Mouse (Mus musculus): ENCODE measurements around the gene Ubl5. TPM values are rescaled to one million over a fixed set of nuclear protein-coding genes. Genes with fewer than 3 reads are reported as not detected.
"Not testable (repeated sequence)": the region's sequence is repeated elsewhere in the genome, so short reads cannot be mapped to it uniquely, and the experiment has no call there.

The Ubl5 gene
- polyA plus RNA-seq, 2 experiments, result 354 to 475 TPM

- Histone ChIP-seq H3K9me3 (ENCODE audit: control insufficient read depth, low read length) (no peaks in the 10 kb centered on the region), H3K36me3 (ENCODE audit: control insufficient read depth, insufficient read depth, low read length) (no peaks in the 10 kb centered on the region), H3K4me2 (replicated peaks; ENCODE audit: low read depth, low read length, severe bottlenecking) (no peak overlapping the region), H3K4me1 (ENCODE audit: control insufficient read depth, insufficient read depth, low read length) (no peaks in the 10 kb centered on the region), H3K4me3 (replicated peaks; ENCODE audit: low read length) (no peak overlapping the region), H3K27me3 (ENCODE audit: control insufficient read depth, insufficient read depth, low read length) (no peaks in the 10 kb centered on the region), H3K9ac (ENCODE audit: low read depth, low read length, severe bottlenecking) (no peak overlapping the region), H3K27ac (replicated peaks; ENCODE audit: low read depth, low read length) (no peak overlapping the region)
- whole genome bisulfite sequencing, result 51% methylated on average over 17 of the region's 17 CpGs
- TF ChIP-seq POLR2A (IDR thresholded peaks at IDR 0.05; ENCODE audit: borderline replicate concordance, extremely low read depth, insufficient read depth, insufficient read length), result no peak
- ATAC-seq (ENCODE audit: low FRiP score, low read depth) (no peak), DNase-seq (ENCODE audit: low spot score) (no peak)
These were observed 42.6 kb downstream of the Ubl5 start for GRCm38 (mm10) chr9:20685081-20685861.

DNA sequence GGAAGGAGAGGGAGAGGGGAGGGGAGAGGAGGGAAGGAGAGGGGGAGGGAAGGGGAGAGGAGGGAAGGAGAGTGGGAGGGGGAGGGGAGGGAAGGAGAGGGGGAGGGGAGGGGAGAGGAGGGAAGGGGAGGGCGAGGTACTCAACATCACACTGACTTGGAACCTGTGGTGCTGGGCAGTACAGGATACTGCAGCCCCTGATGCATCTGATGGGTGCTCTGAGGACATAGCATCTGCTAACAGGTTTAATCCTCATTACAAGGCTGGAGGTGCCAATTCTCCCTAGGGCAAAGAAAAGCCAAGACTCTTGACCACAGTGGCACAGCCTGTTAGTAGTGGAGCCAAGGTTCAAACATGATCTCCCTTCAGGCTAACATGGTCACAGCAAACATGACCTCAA is 46.7 kb downstream of the Ubl5 start:
- ATAC-seq (ENCODE audit: low FRiP score, low read depth) (no peak), DNase-seq (ENCODE audit: low spot score) (no peak)
- Histone ChIP-seq H3K27me3 (ENCODE audit: control insufficient read depth, insufficient read depth, low read length) (peaks cover 3% of the 10 kb centered on the region; the same call in 1 of the 2 replicates), H3K36me3 (ENCODE audit: control insufficient read depth, insufficient read depth, low read length) (no peaks in the 10 kb centered on the region), H3K4me3 (replicated peaks; ENCODE audit: low read length) (no peak overlapping the region), H3K4me1 (ENCODE audit: control insufficient read depth, insufficient read depth, low read length) (no peaks in the 10 kb centered on the region), H3K9ac (ENCODE audit: low read depth, low read length, severe bottlenecking) (no peak overlapping the region), H3K27ac (replicated peaks; ENCODE audit: low read depth, low read length) (no peak overlapping the region), H3K9me3 (ENCODE audit: control insufficient read depth, low read length) (no peaks in the 10 kb centered on the region), H3K4me2 (replicated peaks; ENCODE audit: low read depth, low read length, severe bottlenecking) (no peak overlapping the region)
- WGBS, result 75% methylated on average over 1 of the region's 1 CpGs
- TF ChIP-seq POLR2A (IDR thresholded peaks at IDR 0.05; ENCODE audit: borderline replicate concordance, extremely low read depth, insufficient read depth, insufficient read length), result no peak

DNA sequence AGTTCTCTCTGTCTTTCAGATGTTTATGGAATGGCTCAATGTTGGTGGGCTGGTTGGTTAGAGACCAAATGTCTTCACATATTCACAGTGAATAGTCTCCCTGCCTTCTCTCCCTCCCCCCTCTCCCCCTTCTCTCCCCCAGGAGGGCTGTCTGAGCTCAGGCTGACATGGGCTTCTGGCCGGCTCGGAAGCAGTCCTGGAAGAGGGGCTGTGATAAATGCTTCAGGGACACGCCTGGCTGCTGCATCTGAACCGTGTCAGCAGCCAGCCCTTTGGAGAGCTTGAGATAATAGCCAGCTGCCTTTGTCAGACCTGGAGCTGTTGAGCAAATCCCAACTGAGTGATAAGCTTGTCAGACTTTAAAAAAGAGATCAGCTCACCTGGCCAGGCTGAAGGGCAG is 47.2 kb downstream of the Ubl5 start:
- Histone ChIP-seq H3K9me3 (ENCODE audit: control insufficient read depth, low read length) (no peaks in the 10 kb centered on the region), H3K4me2 (replicated peaks; ENCODE audit: low read depth, low read length, severe bottlenecking) (no peak overlapping the region), H3K9ac (ENCODE audit: low read depth, low read length, severe bottlenecking) (no peak overlapping the region), H3K36me3 (ENCODE audit: control insufficient read depth, insufficient read depth, low read length) (no peaks in the 10 kb centered on the region), H3K27ac (replicated peaks; ENCODE audit: low read depth, low read length) (no peak overlapping the region), H3K4me1 (ENCODE audit: control insufficient read depth, insufficient read depth, low read length) (0 out of 2 replicates have a peak, but pooled peaks cover 5% of the 10 kb centered on the region), H3K4me3 (replicated peaks; ENCODE audit: low read length) (no peak overlapping the region), H3K27me3 (ENCODE audit: control insufficient read depth, insufficient read depth, low read length) (peaks cover 8% of the 10 kb centered on the region; the same call in 1 of the 2 replicates)
- no peak for DNase-seq (ENCODE audit: low spot score)
- no peak for TF ChIP-seq POLR2A (IDR thresholded peaks at IDR 0.05; ENCODE audit: borderline replicate concordance, extremely low read depth, insufficient read depth, insufficient read length)
- no peak for ATAC-seq (ENCODE audit: low FRiP score, low read depth)
- WGBS, result 5% methylated on average over 4 of the region's 4 CpGs

GRCm38 (mm10) chr9:20690449-20690848 is 47.8 kb downstream of the Ubl5 start:
- not testable (repeated sequence) for H3K4me3 ChIP-seq (replicated peaks; ENCODE audit: low read length); H3K9ac ChIP-seq (ENCODE audit: low read depth, low read length, severe bottlenecking); H3K36me3 ChIP-seq (ENCODE audit: control insufficient read depth, insufficient read depth, low read length); DNase-seq (ENCODE audit: low spot score); H3K4me1 ChIP-seq (ENCODE audit: control insufficient read depth, insufficient read depth, low read length); H3K27ac ChIP-seq (replicated peaks; ENCODE audit: low read depth, low read length); ATAC-seq (ENCODE audit: low FRiP score, low read depth); H3K4me2 ChIP-seq (replicated peaks; ENCODE audit: low read depth, low read length, severe bottlenecking); H3K9me3 ChIP-seq (ENCODE audit: control insufficient read depth, low read length)
- WGBS, result 90% methylated on average over 2 of the region's 2 CpGs
- H3K27me3 ChIP-seq (ENCODE audit: control insufficient read depth, insufficient read depth, low read length), result peaks cover 13% of the 10 kb centered on the region; the same call in 1 of the 2 replicates

DNA sequence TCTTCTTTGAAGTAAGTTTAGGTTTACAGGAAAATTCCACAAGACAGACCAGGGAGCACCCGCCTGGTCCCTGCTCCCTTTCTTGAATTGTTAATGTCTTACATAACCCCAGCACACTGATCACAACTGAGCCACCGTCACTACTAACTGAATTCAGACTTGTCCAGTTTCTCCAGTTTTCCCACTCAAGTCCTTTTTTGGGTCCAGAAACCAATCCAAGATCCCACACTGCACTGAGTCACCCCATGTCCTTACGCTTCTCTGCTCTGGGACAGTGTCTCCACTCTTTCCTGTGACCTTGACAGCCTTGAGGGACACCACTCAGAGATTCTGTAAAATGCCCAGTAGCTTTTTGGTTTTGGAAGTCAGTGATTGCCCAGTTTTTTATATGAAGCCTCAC is 50.2 kb downstream of the Ubl5 start:
- H3K4me2 ChIP-seq (replicated peaks; ENCODE audit: low read depth, low read length, severe bottlenecking), result no peak overlapping the region
- ATAC-seq (ENCODE audit: low FRiP score, low read depth) (no peak), DNase-seq (ENCODE audit: low spot score) (no peak)
- H3K27ac ChIP-seq (replicated peaks; ENCODE audit: low read depth, low read length), result no peak overlapping the region
- no peak overlapping the region for H3K4me3 ChIP-seq (replicated peaks; ENCODE audit: low read length)
- 0 out of 2 replicates have a peak, but pooled peaks cover 6% of the 10 kb centered on the region for H3K4me1 ChIP-seq (ENCODE audit: control insufficient read depth, insufficient read depth, low read length)
- peaks cover 20% of the 10 kb centered on the region; the same call in 1 of the 2 replicates for H3K27me3 ChIP-seq (ENCODE audit: control insufficient read depth, insufficient read depth, low read length)
- TF ChIP-seq POLR2A (IDR thresholded peaks at IDR 0.05; ENCODE audit: borderline replicate concordance, extremely low read depth, insufficient read depth, insufficient read length), result no peak
- WGBS, result 77% methylated on average over 3 of the region's 3 CpGs
- no peaks in the 10 kb centered on the region for H3K36me3 ChIP-seq (ENCODE audit: control insufficient read depth, insufficient read depth, low read length)
- H3K9ac ChIP-seq (ENCODE audit: low read depth, low read length, severe bottlenecking), result no peak overlapping the region
- no peaks in the 10 kb centered on the region for H3K9me3 ChIP-seq (ENCODE audit: control insufficient read depth, low read length)
